Mouse (Mus musculus): ENCODE data around the gene Glyr1. TPM values are rescaled to one million over a fixed set of nuclear protein-coding genes. Genes with fewer than 3 reads are reported as not detected.

Gene Glyr1
- total RNA-seq, 2 experiments from 2014 or later = 35.6 to 37.2 TPM

DNA sequence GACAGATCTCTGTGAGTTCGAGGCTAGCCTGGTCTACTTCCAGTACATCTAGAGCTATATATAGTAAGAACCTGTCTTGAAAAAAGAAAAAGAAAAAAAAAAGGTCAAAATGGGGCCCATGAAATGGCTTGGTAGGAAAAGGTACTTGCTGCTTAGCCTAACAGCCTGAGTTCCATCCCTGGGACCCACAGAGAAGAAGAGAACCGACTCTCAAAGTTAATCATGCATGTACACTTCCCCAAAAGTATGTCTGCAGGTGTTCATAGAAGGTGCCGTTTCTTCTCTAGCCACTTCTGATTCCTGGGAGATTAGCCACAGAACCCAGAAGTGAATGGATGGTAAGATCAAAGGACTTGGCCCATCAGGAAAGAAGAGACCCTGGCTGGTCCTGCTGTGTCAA is 81.2 kb downstream of the Glyr1 start:
- no peak for DNase-seq
- intact Hi-C loops (cut with DNase I; ENCODE audit: low total_unique reads) = no loop called here

DNA sequence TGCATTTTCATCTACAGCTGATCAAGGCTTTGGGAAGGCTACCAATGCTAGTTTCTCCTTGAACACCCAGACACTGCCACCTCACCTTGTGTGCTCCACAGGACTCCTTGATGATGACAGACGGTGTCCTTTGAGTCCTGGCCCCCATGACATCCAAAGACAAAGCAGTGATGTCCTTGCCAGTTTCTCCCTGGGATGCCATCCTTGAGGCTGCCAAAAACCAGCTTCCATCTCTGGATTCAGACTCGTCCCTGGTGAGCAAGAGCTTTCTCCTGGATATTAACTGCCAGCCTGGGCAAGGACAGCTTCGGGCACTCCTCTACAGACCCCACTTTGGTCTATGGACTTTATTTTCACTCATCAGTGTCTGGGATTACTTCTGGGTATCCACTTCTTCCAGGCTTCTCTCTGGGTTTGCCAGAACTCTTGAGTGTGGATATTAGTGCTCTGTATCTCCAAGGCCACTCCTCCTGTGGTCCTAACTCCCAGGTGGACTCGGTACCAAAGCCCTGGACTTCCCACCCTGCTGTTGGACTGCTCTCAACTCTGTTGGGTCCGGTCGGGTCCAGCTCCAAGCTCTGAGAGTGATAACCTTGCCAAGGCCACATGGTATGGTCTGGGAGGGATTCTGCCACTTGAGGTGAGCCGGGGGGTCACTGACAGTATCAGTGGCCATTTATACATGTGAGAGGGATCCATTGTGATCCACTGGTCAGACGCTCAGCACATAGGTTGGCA is 84.1 kb downstream of the Glyr1 start:
- intact Hi-C loops (cut with DNase I; ENCODE audit: low total_unique reads) = no loop called here
- DNase-seq = no peak

GRCm38 (mm10) chr16:4964731-4965391 is 84.8 kb downstream of the Glyr1 start:
- intact Hi-C loops (cut with DNase I; ENCODE audit: low total_unique reads) = no loop called here
- no peak for DNase-seq

Other genes with a start within 250 kb of the Glyr1 start
- not detected for gene 4930562C15Rik, start 214.4 kb downstream of the Glyr1 start, total RNA-seq (2021)
- 10 to 100 TPM; 25.2 to 26.1 TPM for gene Ubald1, start 169.5 kb downstream of the Glyr1 start, total RNA-seq (2021)
- gene Mgrn1, start 163.6 kb downstream of the Glyr1 start, total RNA-seq (2021) = 10 to 100 TPM; 46.7 to 51.9 TPM
- 10 to 100 TPM; 23.3 to 23.8 TPM for gene Nudt16l1, start 111.1 kb downstream of the Glyr1 start, total RNA-seq (2021)
- 10 to 100 TPM in 1 of 2 experiments, 1 to 10 TPM in 1; 9.9 to 10.7 TPM for gene Anks3, start 85.7 kb downstream of the Glyr1 start, total RNA-seq (2021)
- not detected for gene Sept12, start 52.0 kb downstream of the Glyr1 start, total RNA-seq (2021)
- not detected for gene Smim22, start 42.6 kb downstream of the Glyr1 start, total RNA-seq (2021)
- gene Rogdi, start 36.3 kb downstream of the Glyr1 start, total RNA-seq (2021) = 10 to 100 TPM; 11.1 to 11.3 TPM
- 10 to 100 TPM; 21.2 to 25.5 TPM for gene Ubn1, start 194 bp upstream of the Glyr1 start, total RNA-seq (2021)
- gene Ppl, start 82.6 kb upstream of the Glyr1 start, total RNA-seq (2021) = under 1 TPM; 0.27 to 0.43 TPM
- gene Sec14l5, start 97.2 kb upstream of the Glyr1 start, total RNA-seq (2021) = 10 to 100 TPM in 1 of 2 experiments, 1 to 10 TPM in 1; 7.4 to 11.3 TPM
- gene Nagpa, start 154.1 kb upstream of the Glyr1 start, total RNA-seq (2021) = 1 to 10 TPM; 6.8 to 7.2 TPM
- gene AU021092, start 172.4 kb upstream of the Glyr1 start, total RNA-seq (2021) = 1 to 10 TPM; 6.8 to 8.6 TPM
- gene Alg1, start 183.8 kb upstream of the Glyr1 start, total RNA-seq (2021) = 10 to 100 TPM; 10.2 to 11.2 TPM
- 1 to 10 TPM; 8.1 to 9.6 TPM for gene Eef2kmt, start 206.1 kb upstream of the Glyr1 start, total RNA-seq (2021)

Data from gastrocnemius, postnatal 14 days (tissue).